9 mouse cellular contexts compared by ENCODE assay signal in the genomic region with DNA sequence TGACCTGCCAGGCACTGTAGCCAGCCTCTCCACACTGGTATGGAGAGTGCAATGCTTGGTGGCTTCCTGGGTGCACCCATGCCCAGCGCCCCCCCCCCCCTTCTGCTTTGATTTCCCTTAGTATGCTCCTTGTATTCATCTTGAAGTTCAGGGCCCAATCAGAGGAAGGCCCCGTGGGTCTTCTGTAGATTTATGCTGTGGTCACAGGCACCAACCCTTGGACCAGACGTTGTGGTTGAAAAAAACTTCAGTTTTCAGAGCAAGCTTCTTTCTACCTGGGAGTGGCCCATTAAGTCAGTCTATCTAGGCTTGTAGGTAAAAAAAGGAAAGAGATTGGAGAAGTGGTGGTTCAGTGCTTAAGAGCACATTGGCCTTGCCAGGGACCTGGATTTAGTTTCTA. TPM values are rescaled to one million over a fixed set of nuclear protein-coding genes. Genes with fewer than 3 reads are reported as not detected.
DNase-seq lines count a peak whose midpoint lies in the region; ATAC-seq and TF ChIP-seq lines count a peak whose summit lies in the region.
"Had no signal": no experiment of that assay in that cellular context is flagged by ENCODE, and none has a peak within 500 bp of the region (broad histone marks: within the 10 kb centered on the region; RNA-seq: fewer than 3 reads in every experiment).

No protein-coding gene starts in this region.

- H3K4me1 ChIP-seq in heart, embryonic 12.5 days (replicated peaks) = peaks cover 31% of the 10 kb centered on the region
- peaks cover 6 to 15% of the 10 kb centered on the region in 2 experiments; a peak in 3 of 4 replicates for H3K4me1 ChIP-seq in CH12.LX (ENCODE audit: control insufficient read depth in 1 of 2, insufficient read depth in 2 of 2)
- H3K4me1 ChIP-seq in hindbrain, embryonic 11.5 days (replicated peaks; ENCODE audit: control insufficient read depth, insufficient read depth, low read length) = peaks cover 2% of the 10 kb centered on the region; the same call in 1 of the 2 replicates

- H3K4me3 ChIP-seq in heart, embryonic 12.5 days = peak overlapping the region; percentile 65
- peak overlapping the region; percentile 79 to 91 (median 79) for H3K4me3 ChIP-seq in CH12.LX (replicated peaks in 1 of 3; ENCODE audit: low read depth in 2 of 3, low read length in 2 of 3, poor library complexity in 1 of 3)
- peak overlapping the region; percentile 52 for H3K4me3 ChIP-seq in hindbrain, embryonic 11.5 days (ENCODE audit: low read depth, low read length)
- H3K4me3 ChIP-seq in macrophage (ENCODE audit: inconsistent target) = peak overlapping the region; percentile 62; the same call in 1 of the 2 replicates

- TF ChIP-seq POLR2A in CH12.LX (IDR thresholded peaks at IDR 0.05; ENCODE audit: low read depth, low read length) = no peak

- H3K9ac ChIP-seq in heart, embryonic 12.5 days = peak overlapping the region; percentile 78
- peak overlapping the region; percentile 68 for H3K9ac ChIP-seq in CH12.LX (ENCODE audit: insufficient read depth, low read depth)
- H3K9ac ChIP-seq in hindbrain, embryonic 11.5 days (ENCODE audit: low read depth, low read length) = peak overlapping the region; percentile 72

- H3K9me3 ChIP-seq in heart, embryonic 12.5 days (replicated peaks) = no peaks in the 10 kb centered on the region
- H3K9me3 ChIP-seq in CH12.LX (replicated peaks; ENCODE audit: low read length) = no peaks in the 10 kb centered on the region
- H3K9me3 ChIP-seq in hindbrain, embryonic 11.5 days (ENCODE audit: control insufficient read depth, low read length) = no peaks in the 10 kb centered on the region

- no peaks in the 10 kb centered on the region for H3K27me3 ChIP-seq in heart, embryonic 12.5 days (replicated peaks)
- H3K27me3 ChIP-seq in CH12.LX (replicated peaks) = no peaks in the 10 kb centered on the region
- no peaks in the 10 kb centered on the region for H3K27me3 ChIP-seq in hindbrain, embryonic 11.5 days (ENCODE audit: control insufficient read depth, insufficient read depth, low read length)

- H3K79me2 ChIP-seq in CH12.LX (replicated peaks; ENCODE audit: control insufficient read depth, extremely low read depth, insufficient read depth, poor library complexity, severe bottlenecking) (peaks cover 61% of the 10 kb centered on the region), macrophage (ENCODE audit: inconsistent target) (peaks cover 36% of the 10 kb centered on the region)

- no peak for TF ChIP-seq CTCF in CH12.LX (conservative IDR thresholded peaks at IDR 0.05 in 1 of 2, IDR thresholded peaks at IDR 0.05 in 1 of 2; ENCODE audit: low read depth in 2 of 2, low read length in 2 of 2)

- ATAC-seq in heart, embryonic 12.5 days (ENCODE audit: insufficient number of reproducible peaks, low FRiP score) = no peak
- ATAC-seq in hindbrain, embryonic 11.5 days (ENCODE audit: low FRiP score) = no peak

- H3K27ac ChIP-seq in heart, embryonic 12.5 days (ENCODE audit: poor library complexity, severe bottlenecking) = peak overlapping the region; percentile 93
- H3K27ac ChIP-seq in CH12.LX (ENCODE audit: insufficient read depth, low read depth) (peak overlapping the region; percentile 53; the same call in 1 of the 2 replicates), macrophage (peak overlapping the region; percentile 83)
- no peak overlapping the region for H3K27ac ChIP-seq in hindbrain, embryonic 11.5 days (ENCODE audit: low read depth, low read length)

- in situ Hi-C loops in CH12.LX (cut with MboI; ENCODE audit: low pct_ligation_motif_present, low pct_unique_long_range_greater_than_20kb, low sequenced_read_pairs) = no loop called here

- dilution Hi-C loops in CH12.LX (cut with MboI; ENCODE audit: extremely low pct_ligation_motif_present, extremely low pct_unique_long_range_greater_than_20kb, low sequenced_read_pairs) = no loop called here

- TF ChIP-seq EP300 in CH12.LX (IDR thresholded peaks at IDR 0.05; ENCODE audit: low read length) = no peak

- H3K4me2 ChIP-seq in heart, embryonic 12.5 days = peak overlapping the region; percentile 92
- peak overlapping the region; percentile 88 for H3K4me2 ChIP-seq in CH12.LX (ENCODE audit: insufficient read depth, low read depth, poor library complexity, severe bottlenecking)
- H3K4me2 ChIP-seq in hindbrain, embryonic 11.5 days (replicated peaks; ENCODE audit: low read depth, low read length) = peak overlapping the region; percentile 73

- 17% methylated on average over 2 of the region's 3 CpGs for WGBS in heart, embryonic 12.5 days
- WGBS in hindbrain, embryonic 11.5 days = 9% methylated on average over 3 of the region's 3 CpGs
- WGBS in macrophage (ENCODE audit: missing documents) = 20% methylated on average over 3 of the region's 3 CpGs

- TF ChIP-seq RAD21 in CH12.LX (IDR thresholded peaks at IDR 0.05; ENCODE audit: low read depth, low read length) = no peak

- H3K36me3 ChIP-seq in heart, embryonic 12.5 days = peaks cover 9% of the 10 kb centered on the region
- H3K36me3 ChIP-seq in CH12.LX (replicated peaks in 1 of 2; ENCODE audit: control insufficient read depth in 1 of 2, insufficient read depth in 1 of 2, low read length in 1 of 2) (peaks cover 3 to 14% of the 10 kb centered on the region in 2 experiments), macrophage (ENCODE audit: inconsistent target) (no peaks in the 10 kb centered on the region)
- H3K36me3 ChIP-seq in hindbrain, embryonic 11.5 days (ENCODE audit: control insufficient read depth, insufficient read depth, low read length) = 0 out of 2 replicates have a peak, but pooled peaks cover 3% of the 10 kb centered on the region

- DNase-seq in heart, adult 8-10 months (ENCODE audit: low spot score) = no peak
- no peak for DNase-seq in CH12.LX (ENCODE audit: extremely low read depth)
- no peak for DNase-seq in hindbrain, embryonic 11.5 days (ENCODE audit: low spot score)
- DNase-seq in urinary bladder, postnatal 25 days (ENCODE audit: low spot score) = no peak
- no peak for DNase-seq in lung, adult 18-20 months
- no peak for DNase-seq in right cerebral cortex, postnatal 25 days
- DNase-seq: thymus, postnatal 4 days had no signal

TF ChIP-seq in CH12.LX, 34 proteins besides CTCF, POLR2A, EP300 and RAD21 (continues in another document):
- TF ChIP-seq SMC3 (IDR thresholded peaks at IDR 0.05; ENCODE audit: low read depth, low read length) (no peak), RCOR1 (conservative IDR thresholded peaks at IDR 0.05; ENCODE audit: low read depth, low read length) (no peak), KAT2A (IDR thresholded peaks at IDR 0.05; ENCODE audit: insufficient replicate concordance, low read length) (no peak)

RNA-seq across cellular contexts. Expression of a gene that starts 6.6 kb away (rescaled TPM):
- polyA plus RNA-seq in heart, embryonic 12.5 days (2016; fragmentation: Nextera tagmentation; extraction: Ambion mirVana) = 297 and 306 TPM in 2 replicates
- 100 to 1,000 TPM in 2 of 4 experiments, 10 to 100 TPM in 2; 98.3 to 109 (median 100) TPM for total RNA-seq in heart, adult 8-10 months (2022)
- total RNA-seq in CH12.LX (2012; rRNA removed) (515 and 844 TPM in 2 replicates), CH12.LX (2014; rRNA removed) (1,049 and 1,142 TPM in 2 replicates)
- polyA plus RNA-seq in CH12.LX (2012; ENCODE audit: insufficient read length, low read depth) (902 and 991 TPM in 2 replicates), macrophage (2018) (142 to 388 TPM (median 281 TPM) in 3 replicates)
- 688 and 696 TPM in 2 replicates for polyA plus RNA-seq in hindbrain, embryonic 11.5 days (2014; fragmentation: Nextera tagmentation; extraction: Ambion mirVana)
- 10 to 100 TPM in 24 of 26 experiments, 1 to 10 TPM in 2; 8.1 to 78.0 (median 28.9) TPM for total RNA-seq in macrophage (2018; cell fraction: chromatin; rRNA removed)
- 100 to 1,000 TPM; 135 to 243 (median 176) TPM for total RNA-seq in macrophage (2018; cell fraction: cytosol; rRNA removed)
- total RNA-seq in macrophage (2018; cell fraction: nucleus; rRNA removed) = 100 to 1,000 TPM in 8 of 26 experiments, 10 to 100 TPM in 18; 38.7 to 206 (median 80.9) TPM

RNA-seq across cellular contexts. Expression of a gene that starts 13.7 kb away (rescaled TPM):
- 19.6 and 21.5 TPM in 2 replicates for polyA plus RNA-seq in heart, embryonic 12.5 days (2016; fragmentation: Nextera tagmentation; extraction: Ambion mirVana)
- 10 to 100 TPM in 2 of 4 experiments, 1 to 10 TPM in 2; 9.0 to 11.2 (median 10.1) TPM for total RNA-seq in heart, adult 8-10 months (2022)
- 5.2 and 8.3 TPM in 2 replicates for total RNA-seq in CH12.LX (2012; rRNA removed)
- total RNA-seq in CH12.LX (2014; rRNA removed) = 4.7 and 5.0 TPM in 2 replicates
- 6.7 and 7.1 TPM in 2 replicates for polyA plus RNA-seq in CH12.LX (2012; ENCODE audit: insufficient read length, low read depth)
- 4.5 and 5.2 TPM in 2 replicates for polyA plus RNA-seq in hindbrain, embryonic 11.5 days (2014; fragmentation: Nextera tagmentation; extraction: Ambion mirVana)
- total RNA-seq in macrophage (2018; cell fraction: chromatin; rRNA removed) = 10 to 100 TPM in 4 of 26 experiments, 1 to 10 TPM in 22; 1.1 to 14.8 (median 6.9) TPM
- total RNA-seq in macrophage (2018; cell fraction: cytosol; rRNA removed) = 1 to 10 TPM in 13 of 26 experiments, under 1 TPM in 13; 0.29 to 2.3 (median 1.0) TPM
- 10 to 100 TPM in 1 of 26 experiments, 1 to 10 TPM in 21, under 1 TPM in 4; 0.49 to 14.8 (median 1.9) TPM for total RNA-seq in macrophage (2018; cell fraction: nucleus; rRNA removed)
- 0.94 to 2.4 TPM (median 1.6 TPM) in 3 replicates for polyA plus RNA-seq in macrophage (2018)

RNA-seq across cellular contexts. Expression of a gene that starts 15.1 kb away (rescaled TPM):
- 15.8 and 15.9 TPM in 2 replicates for polyA plus RNA-seq in heart, embryonic 12.5 days (2016; fragmentation: Nextera tagmentation; extraction: Ambion mirVana)
- total RNA-seq in heart, adult 8-10 months (2022) = 1 to 10 TPM; 6.5 to 9.2 (median 7.8) TPM
- 23.2 and 26.5 TPM in 2 replicates for total RNA-seq in CH12.LX (2012; rRNA removed)
- total RNA-seq in CH12.LX (2014; rRNA removed) = 21.4 and 24.7 TPM in 2 replicates
- polyA plus RNA-seq in CH12.LX (2012; ENCODE audit: insufficient read length, low read depth) = 28.0 and 28.6 TPM in 2 replicates
- polyA plus RNA-seq in hindbrain, embryonic 11.5 days (2014; fragmentation: Nextera tagmentation; extraction: Ambion mirVana) = 30.1 and 33.9 TPM in 2 replicates
- 10 to 100 TPM in 9 of 26 experiments, 1 to 10 TPM in 15, under 1 TPM in 2; 0.41 to 15.1 (median 7.3) TPM for total RNA-seq in macrophage (2018; cell fraction: chromatin; rRNA removed)
- 1 to 10 TPM; 3.9 to 8.3 (median 5.3) TPM for total RNA-seq in macrophage (2018; cell fraction: cytosol; rRNA removed)
- 10 to 100 TPM in 2 of 26 experiments, 1 to 10 TPM in 23, under 1 TPM in 1; 0.75 to 12.7 (median 4.3) TPM for total RNA-seq in macrophage (2018; cell fraction: nucleus; rRNA removed)
- polyA plus RNA-seq in macrophage (2018) = 3.0 to 6.7 TPM (median 4.4 TPM) in 3 replicates

RNA-seq across cellular contexts. Expression of a gene that starts 29.7 kb away (rescaled TPM):
- polyA plus RNA-seq in heart, embryonic 12.5 days (2016; fragmentation: Nextera tagmentation; extraction: Ambion mirVana) = 49.8 and 50.4 TPM in 2 replicates
- total RNA-seq in heart, adult 8-10 months (2022) = 1 to 10 TPM; 2.3 to 4.1 (median 3.6) TPM
- total RNA-seq in CH12.LX (2012; rRNA removed) = 33.7 and 36.5 TPM in 2 replicates
- total RNA-seq in CH12.LX (2014; rRNA removed) = 15.3 and 15.6 TPM in 2 replicates
- 34.7 and 42.8 TPM in 2 replicates for polyA plus RNA-seq in CH12.LX (2012; ENCODE audit: insufficient read length, low read depth)
- 27.4 and 32.2 TPM in 2 replicates for polyA plus RNA-seq in hindbrain, embryonic 11.5 days (2014; fragmentation: Nextera tagmentation; extraction: Ambion mirVana)
- total RNA-seq in macrophage (2018; cell fraction: chromatin; rRNA removed) = 10 to 100 TPM in 12 of 26 experiments, 1 to 10 TPM in 14; 1.8 to 20.8 (median 9.3) TPM
- 10 to 100 TPM; 10.0 to 28.7 (median 21.6) TPM for total RNA-seq in macrophage (2018; cell fraction: cytosol; rRNA removed)
- total RNA-seq in macrophage (2018; cell fraction: nucleus; rRNA removed) = 10 to 100 TPM in 21 of 26 experiments, 1 to 10 TPM in 5; 6.8 to 33.9 (median 16.4) TPM
- polyA plus RNA-seq in macrophage (2018) = 10.5 to 24.6 TPM (median 20.1 TPM) in 3 replicates
